Mouse (Mus musculus): ENCODE measurements around the gene Dtnb. TPM values are rescaled to one million over a fixed set of nuclear protein-coding genes. Genes with fewer than 3 reads are reported as not detected.

Dtnb gene
- polyA plus RNA-seq, 2 experiments, result 16.4 to 17.0 TPM

GRCm38 (mm10) chr12:3758127-3758526 lies 185.9 kb downstream of the Dtnb start:
- no peaks in the 10 kb centered on the region for H3K9me3 ChIP-seq (ENCODE audit: control insufficient read depth, low read length)
- TF ChIP-seq CTCF (IDR thresholded peaks at IDR 0.05; ENCODE audit: low read depth) (no peak), EP300 (IDR thresholded peaks at IDR 0.05; ENCODE audit: low read depth) (no peak)
- no peaks in the 10 kb centered on the region for H3K27me3 ChIP-seq (ENCODE audit: control insufficient read depth, insufficient read depth, low read length)
- no peaks in the 10 kb centered on the region for H3K36me3 ChIP-seq (replicated peaks; ENCODE audit: control insufficient read depth, insufficient read depth, low read depth)
- H3K4me3 ChIP-seq (ENCODE audit: insufficient read depth in 1 of 2, low read depth in 2 of 2, low read length in 2 of 2), result no peak overlapping the region
- no peak overlapping the region for H3K27ac ChIP-seq
- DNase-seq (ENCODE audit: low read depth in 3 of 3, low spot score in 3 of 3) (no peak), ATAC-seq (ENCODE audit: insufficient read depth) (no peak)
- H3K4me2 ChIP-seq (ENCODE audit: low read depth), result no peak overlapping the region
- H3K9ac ChIP-seq (replicated peaks), result no peak overlapping the region
- H3K4me1 ChIP-seq (replicated peaks; ENCODE audit: control insufficient read depth in 2 of 2, insufficient read depth in 2 of 2, low read length in 1 of 2), result peaks cover 0 to 3% of the 10 kb centered on the region in 2 experiments; a peak in 2 of 4 replicates
- WGBS (ENCODE audit: insufficient replicate concordance), result 50% methylated on average over 3 of the region's 3 CpGs

GRCm38 (mm10) chr12:3759419-3759818 lies 187.2 kb downstream of the Dtnb start:
- peak; percentile 66 for TF ChIP-seq CTCF (IDR thresholded peaks at IDR 0.05; ENCODE audit: low read depth)
- no peak for TF ChIP-seq EP300 (IDR thresholded peaks at IDR 0.05; ENCODE audit: low read depth)
- 5% methylated on average over 4 of the region's 4 CpGs for WGBS (ENCODE audit: insufficient replicate concordance)
- no peak overlapping the region for H3K27ac ChIP-seq
- H3K27me3 ChIP-seq (ENCODE audit: control insufficient read depth, insufficient read depth, low read length), result no peaks in the 10 kb centered on the region
- DNase-seq (ENCODE audit: low read depth in 3 of 3, low spot score in 3 of 3) (peak in 1 of 3 experiments; percentile 33), ATAC-seq (ENCODE audit: insufficient read depth) (peak; percentile 51; the same call in 1 of the 2 replicates)
- no peak overlapping the region for H3K4me2 ChIP-seq (ENCODE audit: low read depth)
- H3K9ac ChIP-seq (replicated peaks), result no peak overlapping the region
- H3K36me3 ChIP-seq (replicated peaks; ENCODE audit: control insufficient read depth, insufficient read depth, low read depth), result no peaks in the 10 kb centered on the region
- no peaks in the 10 kb centered on the region for H3K9me3 ChIP-seq (ENCODE audit: control insufficient read depth, low read length)
- H3K4me1 ChIP-seq (replicated peaks; ENCODE audit: control insufficient read depth in 2 of 2, insufficient read depth in 2 of 2, low read length in 1 of 2), result peaks cover 0 to 3% of the 10 kb centered on the region in 2 experiments; a peak in 2 of 4 replicates
- H3K4me3 ChIP-seq (ENCODE audit: insufficient read depth in 1 of 2, low read depth in 2 of 2, low read length in 2 of 2), result no peak overlapping the region

DNA sequence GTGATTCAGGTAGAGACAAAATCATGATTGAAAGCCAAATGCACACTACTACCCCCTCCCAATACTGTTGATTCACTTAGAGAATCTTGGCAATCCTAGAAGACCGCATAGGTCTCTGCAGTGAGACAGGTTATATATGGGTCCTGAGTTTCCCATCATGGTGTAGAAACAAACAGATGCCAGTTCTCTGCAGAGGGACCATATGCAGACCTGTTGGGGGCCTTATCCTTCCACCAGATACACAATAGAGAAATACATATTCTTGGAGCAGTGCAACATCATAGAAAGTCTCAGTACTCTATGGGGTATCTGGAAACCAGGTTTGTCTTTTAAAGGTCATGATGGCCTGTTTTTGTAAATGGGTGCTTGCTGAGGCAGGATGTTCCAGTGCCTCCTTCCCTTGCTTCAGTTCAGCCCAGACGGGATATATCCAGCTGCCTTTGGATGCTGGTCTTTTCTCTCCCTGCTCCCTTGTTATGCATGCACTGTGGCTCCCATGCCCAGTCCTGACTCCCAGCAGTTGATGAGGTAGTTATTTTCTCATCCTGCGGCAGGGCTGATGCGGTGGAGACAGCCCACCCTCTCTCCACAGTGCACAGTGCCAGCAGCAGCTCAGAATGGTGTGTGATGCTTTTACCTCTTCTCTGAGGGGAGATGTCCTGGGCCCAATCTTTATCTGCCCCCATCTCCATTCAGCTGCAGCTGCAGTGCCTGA lies 188.9 kb downstream of the Dtnb start:
- no peaks in the 10 kb centered on the region for H3K36me3 ChIP-seq (replicated peaks; ENCODE audit: control insufficient read depth, insufficient read depth, low read depth)
- no peak for TF ChIP-seq EP300 (IDR thresholded peaks at IDR 0.05; ENCODE audit: low read depth)
- TF ChIP-seq CTCF (IDR thresholded peaks at IDR 0.05; ENCODE audit: low read depth), result no peak
- H3K27me3 ChIP-seq (ENCODE audit: control insufficient read depth, insufficient read depth, low read length), result no peaks in the 10 kb centered on the region
- no peak overlapping the region for H3K27ac ChIP-seq
- peaks cover 0 to 3% of the 10 kb centered on the region in 2 experiments; a peak in 2 of 4 replicates for H3K4me1 ChIP-seq (replicated peaks; ENCODE audit: control insufficient read depth in 2 of 2, insufficient read depth in 2 of 2, low read length in 1 of 2)
- no peaks in the 10 kb centered on the region for H3K9me3 ChIP-seq (ENCODE audit: control insufficient read depth, low read length)
- WGBS (ENCODE audit: insufficient replicate concordance), result 72% methylated on average over 4 of the region's 4 CpGs
- no peak overlapping the region for H3K9ac ChIP-seq (replicated peaks)
- DNase-seq (ENCODE audit: low read depth in 3 of 3, low spot score in 3 of 3) (no peak), ATAC-seq (ENCODE audit: insufficient read depth) (no peak)
- H3K4me2 ChIP-seq (ENCODE audit: low read depth), result no peak overlapping the region
- H3K4me3 ChIP-seq (ENCODE audit: insufficient read depth in 1 of 2, low read depth in 2 of 2, low read length in 2 of 2), result no peak overlapping the region

DNA sequence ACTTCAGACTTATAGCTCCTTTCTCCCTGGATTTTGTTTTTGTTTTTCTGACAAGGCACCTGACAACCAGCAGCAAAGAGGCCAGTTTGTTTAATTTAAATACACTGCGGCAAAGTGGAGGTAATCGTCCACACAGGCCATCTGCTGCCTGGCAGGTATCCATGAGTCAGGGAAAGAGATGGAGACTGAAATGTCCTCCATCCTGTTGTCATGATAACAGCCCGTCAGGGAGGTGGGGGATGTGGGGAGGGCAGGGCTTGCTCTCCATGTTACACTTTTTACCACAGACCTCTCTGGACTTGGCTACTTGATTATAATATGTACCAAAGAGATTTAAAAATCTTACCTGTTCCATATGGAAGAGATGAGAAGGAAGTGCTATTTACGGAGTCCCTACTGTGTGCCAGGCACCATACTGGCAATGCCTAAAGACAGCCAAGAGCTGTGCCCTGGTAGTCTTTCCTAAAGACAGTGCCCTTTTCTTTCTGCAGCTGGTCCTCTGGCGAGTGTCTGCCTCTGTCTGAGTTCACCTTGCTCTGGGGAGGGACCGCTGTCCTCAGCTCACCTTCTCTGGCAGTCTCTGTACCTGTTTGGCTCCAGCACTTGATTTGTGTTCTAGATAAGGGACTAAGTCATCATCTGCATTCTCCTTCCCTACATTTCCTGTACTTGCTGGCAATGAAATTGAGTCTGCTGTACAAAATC lies 189.6 kb downstream of the Dtnb start:
- H3K9me3 ChIP-seq (ENCODE audit: control insufficient read depth, low read length), result no peaks in the 10 kb centered on the region
- TF ChIP-seq EP300 (IDR thresholded peaks at IDR 0.05; ENCODE audit: low read depth) (no peak), CTCF (IDR thresholded peaks at IDR 0.05; ENCODE audit: low read depth) (no peak)
- no peak overlapping the region for H3K9ac ChIP-seq (replicated peaks)
- ATAC-seq (ENCODE audit: insufficient read depth), result no peak
- no peak for DNase-seq (ENCODE audit: low read depth in 3 of 3, low spot score in 3 of 3)
- H3K27ac ChIP-seq, result no peak overlapping the region
- H3K36me3 ChIP-seq (replicated peaks; ENCODE audit: control insufficient read depth, insufficient read depth, low read depth), result no peaks in the 10 kb centered on the region
- no peak overlapping the region for H3K4me2 ChIP-seq (ENCODE audit: low read depth)
- H3K4me1 ChIP-seq (replicated peaks; ENCODE audit: control insufficient read depth in 2 of 2, insufficient read depth in 2 of 2, low read length in 1 of 2), result peaks cover 0 to 3% of the 10 kb centered on the region in 2 experiments; a peak in 2 of 4 replicates
- no peaks in the 10 kb centered on the region for H3K27me3 ChIP-seq (ENCODE audit: control insufficient read depth, insufficient read depth, low read length)
- 63% methylated on average over 6 of the region's 6 CpGs for WGBS (ENCODE audit: insufficient replicate concordance)
- H3K4me3 ChIP-seq (ENCODE audit: insufficient read depth in 1 of 2, low read depth in 2 of 2, low read length in 2 of 2), result no peak overlapping the region

DNA sequence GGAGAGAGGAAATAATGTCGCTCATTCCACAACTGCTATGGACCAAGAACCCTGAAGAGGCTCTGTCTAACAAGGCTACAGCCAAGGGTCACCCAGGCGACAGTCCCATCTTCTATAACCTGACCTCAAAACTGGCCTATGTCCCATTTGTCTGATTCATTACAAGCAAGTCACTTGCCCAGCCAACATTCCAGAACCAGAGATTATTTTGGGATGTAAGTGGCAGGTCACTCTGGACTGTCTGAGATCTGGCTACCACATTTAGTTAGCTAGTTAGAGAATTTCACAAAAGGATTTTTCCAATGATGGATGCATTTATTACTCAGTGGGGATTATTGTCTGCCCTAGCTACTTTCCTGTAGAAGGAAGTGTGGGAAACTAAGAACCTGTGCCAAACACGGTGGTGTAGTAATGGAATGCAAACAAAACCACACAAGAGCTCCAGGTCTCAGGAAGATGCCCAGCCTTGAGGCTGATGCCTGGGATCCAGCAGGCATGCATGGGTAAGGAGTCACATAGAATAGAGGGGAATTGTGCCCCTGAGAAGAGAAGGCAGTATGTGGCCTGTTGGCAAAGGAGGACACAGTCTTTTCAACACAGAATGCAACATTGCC lies 192.1 kb downstream of the Dtnb start:
- Histone ChIP-seq H3K4me2 (ENCODE audit: low read depth) (no peak overlapping the region), H3K27me3 (ENCODE audit: control insufficient read depth, insufficient read depth, low read length) (no peaks in the 10 kb centered on the region), H3K9ac (replicated peaks) (no peak overlapping the region), H3K36me3 (replicated peaks; ENCODE audit: control insufficient read depth, insufficient read depth, low read depth) (no peaks in the 10 kb centered on the region), H3K4me3 (ENCODE audit: insufficient read depth in 1 of 2, low read depth in 2 of 2, low read length in 2 of 2) (no peak overlapping the region), H3K9me3 (ENCODE audit: control insufficient read depth, low read length) (no peaks in the 10 kb centered on the region), H3K27ac (no peak overlapping the region), H3K4me1 (replicated peaks; ENCODE audit: control insufficient read depth in 2 of 2, insufficient read depth in 2 of 2, low read length in 1 of 2) (no peaks in the 10 kb centered on the region)
- ATAC-seq (ENCODE audit: insufficient read depth), result no peak
- 62% methylated on average over 3 of the region's 3 CpGs for WGBS (ENCODE audit: insufficient replicate concordance)
- DNase-seq (ENCODE audit: low read depth in 3 of 3, low spot score in 3 of 3), result no peak
- no peak for TF ChIP-seq CTCF (IDR thresholded peaks at IDR 0.05; ENCODE audit: low read depth)
- no peak for TF ChIP-seq EP300 (IDR thresholded peaks at IDR 0.05; ENCODE audit: low read depth)

Measured in liver, embryonic 14.5 days (tissue).